Mouse (Mus musculus): ENCODE results near the gene Cdadc1. TPM values are rescaled to one million over a fixed set of nuclear protein-coding genes. Genes with fewer than 3 reads are reported as not detected.

Cdadc1 gene
- polyA plus RNA-seq, 1 experiment from 2014 or later, result 42.7 TPM

GRCm38 (mm10) chr14:59633988-59634387, 36.2 kb upstream of the Cdadc1 start:
- H3K27ac ChIP-seq (ENCODE audit: low read length), result no peak overlapping the region
- H3K36me3 ChIP-seq (ENCODE audit: control insufficient read depth, insufficient read depth, low read length), result no peaks in the 10 kb centered on the region; the same call in 1 of the 2 replicates
- no peaks in the 10 kb centered on the region for H3K27me3 ChIP-seq (ENCODE audit: control insufficient read depth, insufficient read depth, low read length)
- no peak overlapping the region for H3K4me2 ChIP-seq (replicated peaks; ENCODE audit: low read depth, low read length)
- 83% methylated on average over 9 of the region's 9 CpGs for WGBS
- ATAC-seq (ENCODE audit: insufficient number of reproducible peaks, insufficient read depth, low FRiP score, low read depth), result no peak
- no peak overlapping the region for H3K4me3 ChIP-seq (ENCODE audit: low read depth, low read length)
- H3K9ac ChIP-seq (replicated peaks; ENCODE audit: low read depth, low read length), result no peak overlapping the region
- no peaks in the 10 kb centered on the region for H3K9me3 ChIP-seq (ENCODE audit: control insufficient read depth, low read depth, low read length)
- no peaks in the 10 kb centered on the region for H3K4me1 ChIP-seq (ENCODE audit: control insufficient read depth, insufficient read depth, low read length)

GRCm38 (mm10) chr14:59633295-59633898, 35.6 kb upstream of the Cdadc1 start:
- Histone ChIP-seq H3K27me3 (ENCODE audit: control insufficient read depth, insufficient read depth, low read length) (no peaks in the 10 kb centered on the region), H3K9ac (replicated peaks; ENCODE audit: low read depth, low read length) (no peak overlapping the region), H3K9me3 (ENCODE audit: control insufficient read depth, low read depth, low read length) (no peaks in the 10 kb centered on the region), H3K4me3 (ENCODE audit: low read depth, low read length) (no peak overlapping the region), H3K4me1 (ENCODE audit: control insufficient read depth, insufficient read depth, low read length) (no peaks in the 10 kb centered on the region), H3K36me3 (ENCODE audit: control insufficient read depth, insufficient read depth, low read length) (no peaks in the 10 kb centered on the region; the same call in 1 of the 2 replicates), H3K27ac (ENCODE audit: low read length) (no peak overlapping the region), H3K4me2 (replicated peaks; ENCODE audit: low read depth, low read length) (no peak overlapping the region)
- no peak for ATAC-seq (ENCODE audit: insufficient number of reproducible peaks, insufficient read depth, low FRiP score, low read depth)
- 81% methylated on average over 5 of the region's 5 CpGs for WGBS

GRCm38 (mm10) chr14:59632067-59632466, 34.3 kb upstream of the Cdadc1 start:
- 90% methylated on average over 6 of the region's 6 CpGs for WGBS
- Histone ChIP-seq H3K4me3 (ENCODE audit: low read depth, low read length) (no peak overlapping the region), H3K27ac (ENCODE audit: low read length) (no peak overlapping the region), H3K27me3 (ENCODE audit: control insufficient read depth, insufficient read depth, low read length) (no peaks in the 10 kb centered on the region), H3K9ac (replicated peaks; ENCODE audit: low read depth, low read length) (no peak overlapping the region), H3K4me1 (ENCODE audit: control insufficient read depth, insufficient read depth, low read length) (0 out of 2 replicates have a peak, but pooled peaks cover 2% of the 10 kb centered on the region), H3K36me3 (ENCODE audit: control insufficient read depth, insufficient read depth, low read length) (no peaks in the 10 kb centered on the region; the same call in 1 of the 2 replicates), H3K9me3 (ENCODE audit: control insufficient read depth, low read depth, low read length) (no peaks in the 10 kb centered on the region), H3K4me2 (replicated peaks; ENCODE audit: low read depth, low read length) (no peak overlapping the region)
- ATAC-seq (ENCODE audit: insufficient number of reproducible peaks, insufficient read depth, low FRiP score, low read depth), result no peak

GRCm38 (mm10) chr14:59630096-59630495, 32.3 kb upstream of the Cdadc1 start:
- no peaks in the 10 kb centered on the region for H3K9me3 ChIP-seq (ENCODE audit: control insufficient read depth, low read depth, low read length)
- 94% methylated on average over 9 of the region's 9 CpGs for whole genome bisulfite sequencing

GRCm38 (mm10) chr14:59629308-59629707, 31.5 kb upstream of the Cdadc1 start:
- Histone ChIP-seq H3K4me1 (ENCODE audit: control insufficient read depth, insufficient read depth, low read length) (peaks cover 9% of the 10 kb centered on the region; the same call in 1 of the 2 replicates), H3K4me2 (replicated peaks; ENCODE audit: low read depth, low read length) (no peak overlapping the region), H3K9ac (replicated peaks; ENCODE audit: low read depth, low read length) (no peak overlapping the region), H3K36me3 (ENCODE audit: control insufficient read depth, insufficient read depth, low read length) (no peaks in the 10 kb centered on the region; the same call in 1 of the 2 replicates), H3K27me3 (ENCODE audit: control insufficient read depth, insufficient read depth, low read length) (no peaks in the 10 kb centered on the region), H3K27ac (ENCODE audit: low read length) (no peak overlapping the region), H3K4me3 (ENCODE audit: low read depth, low read length) (no peak overlapping the region), H3K9me3 (ENCODE audit: control insufficient read depth, low read depth, low read length) (no peaks in the 10 kb centered on the region)
- ATAC-seq (ENCODE audit: insufficient number of reproducible peaks, insufficient read depth, low FRiP score, low read depth), result no peak
- WGBS, result 91% methylated on average over 15 of the region's 15 CpGs

More at GRCm38 (mm10) chr14:59630096-59630495, 32.3 kb upstream of the Cdadc1 start:
- no peaks in the 10 kb centered on the region; the same call in 1 of the 2 replicates for H3K36me3 ChIP-seq (ENCODE audit: control insufficient read depth, insufficient read depth, low read length)
- H3K4me3 ChIP-seq (ENCODE audit: low read depth, low read length), result no peak overlapping the region
- no peak overlapping the region for H3K4me2 ChIP-seq (replicated peaks; ENCODE audit: low read depth, low read length)
- H3K27me3 ChIP-seq (ENCODE audit: control insufficient read depth, insufficient read depth, low read length), result no peaks in the 10 kb centered on the region
- no peak for ATAC-seq (ENCODE audit: insufficient number of reproducible peaks, insufficient read depth, low FRiP score, low read depth)
- no peak overlapping the region for H3K27ac ChIP-seq (ENCODE audit: low read length)
- H3K9ac ChIP-seq (replicated peaks; ENCODE audit: low read depth, low read length), result no peak overlapping the region
- H3K4me1 ChIP-seq (ENCODE audit: control insufficient read depth, insufficient read depth, low read length), result peaks cover 9% of the 10 kb centered on the region; the same call in 1 of the 2 replicates

- peak overlapping the region; percentile 88 for H3K4me2 ChIP-seq (replicated peaks; ENCODE audit: low read depth, low read length)
- ATAC-seq (ENCODE audit: insufficient number of reproducible peaks, insufficient read depth, low FRiP score, low read depth), result no peak; the same call in 1 of the 2 replicates
- H3K36me3 ChIP-seq (ENCODE audit: control insufficient read depth, insufficient read depth, low read length), result no peaks in the 10 kb centered on the region; the same call in 1 of the 2 replicates
- no peaks in the 10 kb centered on the region for H3K9me3 ChIP-seq (ENCODE audit: control insufficient read depth, low read depth, low read length)
- H3K27ac ChIP-seq (ENCODE audit: low read length), result no peak overlapping the region
- H3K27me3 ChIP-seq (ENCODE audit: control insufficient read depth, insufficient read depth, low read length), result no peaks in the 10 kb centered on the region
- H3K4me1 ChIP-seq (ENCODE audit: control insufficient read depth, insufficient read depth, low read length), result peaks cover 9% of the 10 kb centered on the region; the same call in 1 of the 2 replicates
- WGBS, result 30% methylated on average over 7 of the region's 7 CpGs
- H3K9ac ChIP-seq (replicated peaks; ENCODE audit: low read depth, low read length), result no peak overlapping the region
- H3K4me3 ChIP-seq (ENCODE audit: low read depth, low read length), result peak overlapping the region; percentile 63; the same call in 1 of the 2 replicates
These were observed 30.1 kb upstream of the Cdadc1 start for GRCm38 (mm10) chr14:59627823-59628222.

GRCm38 (mm10) chr14:59627142-59627680, 29.5 kb upstream of the Cdadc1 start:
- H3K9ac ChIP-seq (replicated peaks; ENCODE audit: low read depth, low read length), result peak overlapping the region; percentile 6; the same call in 1 of the 2 replicates
- no peaks in the 10 kb centered on the region; the same call in 1 of the 2 replicates for H3K36me3 ChIP-seq (ENCODE audit: control insufficient read depth, insufficient read depth, low read length)
- no peak overlapping the region for H3K27ac ChIP-seq (ENCODE audit: low read length)
- peak overlapping the region; percentile 88 for H3K4me2 ChIP-seq (replicated peaks; ENCODE audit: low read depth, low read length)
- WGBS, result 30% methylated on average over 9 of the region's 9 CpGs
- peak overlapping the region; percentile 63 for H3K4me3 ChIP-seq (ENCODE audit: low read depth, low read length)
- no peak for ATAC-seq (ENCODE audit: insufficient number of reproducible peaks, insufficient read depth, low FRiP score, low read depth)
- H3K9me3 ChIP-seq (ENCODE audit: control insufficient read depth, low read depth, low read length), result no peaks in the 10 kb centered on the region
- H3K4me1 ChIP-seq (ENCODE audit: control insufficient read depth, insufficient read depth, low read length), result peaks cover 9% of the 10 kb centered on the region; the same call in 1 of the 2 replicates
- H3K27me3 ChIP-seq (ENCODE audit: control insufficient read depth, insufficient read depth, low read length), result no peaks in the 10 kb centered on the region

GRCm38 (mm10) chr14:59626711-59627110, 29.0 kb upstream of the Cdadc1 start:
- Histone ChIP-seq H3K36me3 (ENCODE audit: control insufficient read depth, insufficient read depth, low read length) (no peaks in the 10 kb centered on the region; the same call in 1 of the 2 replicates), H3K9ac (replicated peaks; ENCODE audit: low read depth, low read length) (peak overlapping the region; percentile 57; the same call in 1 of the 2 replicates), H3K4me2 (replicated peaks; ENCODE audit: low read depth, low read length) (peak overlapping the region; percentile 88), H3K4me3 (ENCODE audit: low read depth, low read length) (peak overlapping the region; percentile 63), H3K9me3 (ENCODE audit: control insufficient read depth, low read depth, low read length) (no peaks in the 10 kb centered on the region), H3K4me1 (ENCODE audit: control insufficient read depth, insufficient read depth, low read length) (peaks cover 9% of the 10 kb centered on the region; the same call in 1 of the 2 replicates), H3K27ac (ENCODE audit: low read length) (no peak overlapping the region), H3K27me3 (ENCODE audit: control insufficient read depth, insufficient read depth, low read length) (no peaks in the 10 kb centered on the region)
- 23% methylated on average over 8 of the region's 8 CpGs for WGBS
- ATAC-seq (ENCODE audit: insufficient number of reproducible peaks, insufficient read depth, low FRiP score, low read depth), result no peak

Measured in stomach, embryonic 14.5 days (tissue).